Mouse (Mus musculus): ENCODE measurements at regions not wholly inside any gene's neighbourhood (a gene's known extent, or its start where the extent isn't known, plus 50 kb on each side); places are given as distances from the start of the nearest gene placed in this dataset.

- DNase-seq = no peak
Observed at GRCm38 (mm10) chr16:75292736-75293428, 293.0 kb downstream of the Lipi start.

GRCm38 (mm10) chr16:75291194-75291593 lies 294.7 kb downstream of the Lipi start:
- DNase-seq = no peak

DNA sequence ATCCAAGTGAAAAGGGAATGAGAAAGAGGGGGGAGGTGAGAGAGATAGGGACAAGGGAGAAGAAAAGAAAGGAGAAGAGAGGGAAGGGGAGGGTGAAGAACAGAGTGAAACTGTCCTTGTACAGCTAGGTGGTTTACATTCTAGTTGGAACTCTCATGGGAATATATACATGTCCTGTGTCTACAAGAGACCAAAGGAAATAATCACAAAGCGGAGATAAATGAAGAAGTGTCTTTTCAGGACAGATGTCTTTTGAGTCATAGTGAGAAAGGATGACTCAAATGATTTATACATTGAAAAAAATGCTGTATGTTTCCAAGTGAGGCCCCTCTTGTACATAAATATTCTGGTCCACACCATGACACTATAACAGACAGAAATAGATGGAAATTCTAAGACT lies 298.7 kb downstream of the Lipi start:
- DNase-seq = no peak

GRCm38 (mm10) chr16:75285811-75286210 lies 300.1 kb downstream of the Lipi start:
- no peak for DNase-seq

GRCm38 (mm10) chr16:75263903-75264302 lies 322.0 kb downstream of the Lipi start:
- DNase-seq = no peak

GRCm38 (mm10) chr16:75254981-75255380 lies 330.9 kb downstream of the Lipi start:
- no peak for DNase-seq

DNA sequence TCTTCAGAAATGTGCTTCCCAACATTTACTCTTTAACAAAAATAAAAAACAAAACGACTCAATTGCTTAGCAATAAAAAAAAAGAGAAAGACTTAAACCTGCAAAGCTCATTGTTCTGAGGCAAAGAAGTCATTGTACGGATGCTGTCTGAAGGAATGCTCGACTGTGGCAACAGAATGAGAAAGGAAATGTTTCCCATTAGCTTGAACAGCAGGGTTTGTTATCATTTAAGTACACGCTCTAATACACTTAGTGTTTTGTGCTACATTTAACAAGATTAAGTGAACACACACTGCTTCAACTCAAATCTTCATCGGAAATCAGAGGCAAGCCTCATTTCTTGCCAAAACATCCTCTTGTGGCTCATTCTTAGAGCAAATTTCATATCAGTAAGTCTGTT lies 336.7 kb downstream of the Lipi start:
- no peak for DNase-seq

- DNase-seq = no peak
Observed at GRCm38 (mm10) chr16:75240383-75240782, 345.5 kb downstream of the Lipi start.

- DNase-seq = no peak
Observed at GRCm38 (mm10) chr16:75232133-75232532, 353.7 kb downstream of the Lipi start.

GRCm38 (mm10) chr16:75193404-75193803 lies 392.5 kb downstream of the Lipi start:
- no peak for DNase-seq

- no peak for DNase-seq
Observed at GRCm38 (mm10) chr16:75190316-75190715, 395.5 kb downstream of the Lipi start.

DNA sequence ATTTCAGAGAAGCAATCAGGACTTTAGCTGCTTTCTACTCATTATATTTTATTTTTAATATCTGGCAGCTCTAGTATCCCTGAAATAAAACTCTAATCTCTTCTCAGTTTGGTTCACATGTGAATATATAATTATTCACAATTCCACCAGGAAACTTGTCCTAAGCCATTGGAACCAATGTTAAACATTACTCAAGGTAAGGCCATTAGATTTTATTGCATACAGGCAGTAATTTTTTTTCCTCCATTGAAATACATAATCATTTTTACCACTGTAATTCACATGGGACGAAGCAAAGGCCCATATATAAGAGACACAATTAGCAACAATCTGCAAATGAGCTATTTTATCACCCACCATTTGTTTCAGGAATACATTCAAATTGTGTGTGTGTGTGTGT lies 419.8 kb downstream of the Lipi start:
- DNase-seq = no peak

DNA sequence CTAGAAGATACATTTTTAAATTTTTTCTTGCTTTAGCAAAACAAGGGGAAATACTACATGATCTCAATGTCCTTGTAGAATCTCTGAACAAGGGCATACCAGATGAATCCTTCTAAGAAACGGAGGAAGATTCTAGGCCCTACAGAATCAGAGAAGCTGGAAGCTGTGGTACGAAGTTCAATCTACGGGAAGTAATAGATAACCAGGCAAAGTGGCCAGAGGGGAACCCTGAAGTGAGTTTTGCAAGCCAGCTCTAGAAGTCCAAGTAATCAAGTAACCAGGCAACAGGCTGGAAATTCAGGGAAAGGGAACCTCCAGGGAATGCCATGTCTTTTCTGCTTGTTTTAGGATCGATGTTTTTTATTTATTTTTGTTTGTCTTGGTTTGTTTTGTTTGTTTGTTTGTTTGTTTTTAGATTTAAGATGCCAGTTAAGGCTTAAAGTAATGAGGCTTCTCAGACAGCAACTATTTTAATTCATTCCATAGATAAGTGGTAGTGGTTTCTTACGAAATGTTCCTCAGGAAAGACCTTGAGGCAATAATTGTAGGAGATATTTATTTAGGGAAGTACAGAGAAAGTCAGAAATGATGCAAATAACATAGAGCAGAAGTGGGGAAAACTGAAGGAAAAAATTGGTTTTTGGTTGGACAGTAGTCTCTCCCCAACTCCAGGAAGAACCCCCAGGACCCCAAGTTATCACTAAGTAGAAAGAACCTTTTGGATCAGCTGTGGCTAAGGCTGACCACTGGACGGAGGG lies 420.7 kb downstream of the Lipi start:
- DNase-seq = no peak

GRCm38 (mm10) chr16:75159740-75160139 lies 426.1 kb downstream of the Lipi start:
- DNase-seq = no peak

- DNase-seq = no peak
Observed at GRCm38 (mm10) chr16:75155441-75156038, 430.3 kb downstream of the Lipi start.

All from liver (tissue).